Mouse (Mus musculus) C2C12 (cell line): ENCODE measurements around the gene Arhgef3.

Experiments
- CEBPB ChIP-seq: IDR thresholded peaks from one replicate; pipeline ENCODE4 v1.6.1; 2011; ENCODE audit warnings: low read depth, mild to moderate bottlenecking, control low read depth, moderate library complexity
- CTCF ChIP-seq: IDR thresholded peaks from one replicate; pipeline ENCODE4 v1.5.1; 2011; ENCODE audit not compliant: control insufficient read depth, insufficient read depth, insufficient read length
- FOSL1 ChIP-seq: IDR thresholded peaks from one replicate; pipeline ENCODE4 v1.8.0; 2011; ENCODE audit warnings: mild to moderate bottlenecking, low read length; ENCODE audit not compliant: poor library complexity, insufficient read depth, severe bottlenecking
- MAX ChIP-seq: IDR thresholded peaks from one replicate; pipeline ENCODE4 v1.6.1; 2011; ENCODE audit warnings: mild to moderate bottlenecking, control low read depth
- MYOD1 ChIP-seq: IDR thresholded peaks from one replicate; pipeline ENCODE4 v1.6.1; 2011; ENCODE audit warnings: low read depth; ENCODE audit not compliant: control insufficient read depth, insufficient read length
- MYOG ChIP-seq: IDR thresholded peaks from one replicate; pipeline ENCODE4 v1.6.1; 2011; ENCODE audit not compliant: control insufficient read depth, insufficient read length; ENCODE audit errors: extremely low read depth
- USF1 ChIP-seq: IDR thresholded peaks from one replicate; pipeline ENCODE4 v1.6.1; 2011; ENCODE audit warnings: low read depth, mild to moderate bottlenecking, control low read depth, moderate library complexity

DNA sequence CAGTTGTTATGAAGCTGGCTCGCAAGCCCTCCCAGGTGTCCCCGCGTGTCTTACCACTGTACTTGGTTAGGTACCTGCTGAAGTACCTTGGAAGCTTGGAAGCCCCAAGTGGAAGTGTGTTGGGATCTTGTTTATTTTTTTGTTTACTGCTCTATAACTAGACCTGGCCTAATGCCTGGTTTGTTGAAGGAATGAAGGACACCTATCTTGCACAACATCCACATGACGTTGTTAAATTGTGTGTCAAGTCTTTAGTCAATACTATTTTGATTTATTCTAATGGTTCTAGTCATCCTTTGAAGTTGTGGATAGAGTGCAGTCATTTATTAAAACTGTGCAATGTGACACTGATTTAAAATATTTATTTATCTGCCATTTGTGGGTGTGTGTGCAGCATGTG is 94.8 kb downstream of the Arhgef3 start:
- no peak for TF ChIP-seq CTCF
- TF ChIP-seq MYOG, result no peak
- no peak for TF ChIP-seq MAX
- no peak for TF ChIP-seq CEBPB
- no peak for TF ChIP-seq MYOD1
- TF ChIP-seq USF1, result no peak
- no peak for TF ChIP-seq FOSL1
